8 mouse cellular contexts compared by ENCODE assay signal in the genomic region with DNA sequence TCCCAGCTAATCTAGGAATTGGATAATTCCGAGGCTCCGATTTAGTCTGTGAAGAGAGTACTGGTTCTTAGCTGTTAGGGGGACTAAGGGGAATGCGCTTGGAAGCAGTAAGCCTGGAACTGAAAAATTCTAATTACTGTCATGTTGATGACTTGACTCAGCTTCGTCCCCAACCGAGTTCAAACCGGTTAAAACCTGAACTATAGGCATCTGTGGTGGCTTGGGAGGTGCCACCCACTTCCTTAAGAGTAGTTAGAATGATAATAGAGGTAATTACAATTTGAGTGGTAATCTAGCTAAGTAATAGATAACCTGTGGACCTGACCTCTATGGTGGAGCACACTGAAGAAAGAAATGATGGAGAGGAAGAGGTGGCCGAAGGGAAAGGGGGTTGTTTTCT. TPM values are rescaled to one million over a fixed set of nuclear protein-coding genes. Genes with fewer than 3 reads are reported as not detected.
DNase-seq lines count a peak whose midpoint lies in the region; ATAC-seq lines count a peak whose summit lies in the region.

No protein-coding gene starts in this region.

- H3K27me3 ChIP-seq in lung, embryonic 16.5 days (ENCODE audit: control insufficient read depth, insufficient read depth, low read depth, low read length) = no peaks in the 10 kb centered on the region
- no peaks in the 10 kb centered on the region for H3K27me3 ChIP-seq in limb, embryonic 11.5 days (ENCODE audit: control insufficient read depth, insufficient read depth, low read length)
- H3K27me3 ChIP-seq in splenic B cell, adult 2 months (ENCODE audit: control insufficient read depth, insufficient read depth, low read length, poor library complexity, severe bottlenecking) = no peaks in the 10 kb centered on the region

- H3K36me3 ChIP-seq in lung, embryonic 16.5 days (ENCODE audit: control insufficient read depth, insufficient read depth, low read length) = peaks cover 4% of the 10 kb centered on the region; the same call in 1 of the 2 replicates
- H3K36me3 ChIP-seq in limb, embryonic 11.5 days (ENCODE audit: control insufficient read depth, insufficient read depth, low read length) = no peaks in the 10 kb centered on the region
- no peaks in the 10 kb centered on the region for H3K36me3 ChIP-seq in splenic B cell, adult 2 months (ENCODE audit: control insufficient read depth, insufficient read depth, low read length, poor library complexity, severe bottlenecking)

- H3K4me2 ChIP-seq in lung, embryonic 16.5 days (ENCODE audit: low read depth, low read length) = peak overlapping the region; percentile 76
- H3K4me2 ChIP-seq in limb, embryonic 11.5 days (ENCODE audit: low read depth, severe bottlenecking) = peak overlapping the region; percentile 68

- peaks cover 6% of the 10 kb centered on the region for H3K4me1 ChIP-seq in lung, embryonic 16.5 days (replicated peaks; ENCODE audit: control insufficient read depth, insufficient read depth, low read length)
- 0 out of 2 replicates have a peak, but pooled peaks cover 4% of the 10 kb centered on the region for H3K4me1 ChIP-seq in limb, embryonic 11.5 days (ENCODE audit: control insufficient read depth, insufficient read depth, low read length)

- ATAC-seq in lung, embryonic 16.5 days (ENCODE audit: low read depth) = no peak
- no peak for ATAC-seq in limb, embryonic 11.5 days (ENCODE audit: insufficient number of reproducible peaks, low FRiP score, low TSS enrichment, low read depth)

- DNase-seq in lung, postnatal 25 days (ENCODE audit: low spot score) = no peak
- DNase-seq in embryo, embryonic 9.5 days (ENCODE audit: extremely low spot score) = peak; percentile 22
- DNase-seq in limb, embryonic 11.5 days (ENCODE audit: low spot score) = no peak
- DNase-seq in splenic B cell, adult 2 months (ENCODE audit: low read depth, low spot score) = peak; percentile 17
- no peak for DNase-seq in frontal cortex, postnatal 10 days (ENCODE audit: low spot score in 2 of 2)
- no peak for DNase-seq in kidney, postnatal 4 days
- DNase-seq in layer of hippocampus, adult 9-10 months (ENCODE audit: low spot score) = no peak

- H3K9ac ChIP-seq in lung, embryonic 16.5 days (ENCODE audit: low read length) = no peak overlapping the region
- no peak overlapping the region; the same call in 1 of the 2 replicates for H3K9ac ChIP-seq in limb, embryonic 11.5 days (ENCODE audit: low read length)

- no peaks in the 10 kb centered on the region for H3K9me3 ChIP-seq in lung, embryonic 16.5 days (ENCODE audit: control insufficient read depth, low read length)
- H3K9me3 ChIP-seq in limb, embryonic 11.5 days (ENCODE audit: control insufficient read depth, low read length) = no peaks in the 10 kb centered on the region

- 34% methylated on average over 7 of the region's 7 CpGs for WGBS in lung, embryonic 16.5 days
- WGBS in limb, embryonic 11.5 days = 21% methylated on average over 7 of the region's 7 CpGs

- no peak overlapping the region for H3K27ac ChIP-seq in lung, embryonic 16.5 days (ENCODE audit: low read length)
- no peak overlapping the region for H3K27ac ChIP-seq in limb, embryonic 11.5 days (replicated peaks; ENCODE audit: low read depth, low read length)

- H3K4me3 ChIP-seq in lung, embryonic 16.5 days (ENCODE audit: low read length) = peak overlapping the region; percentile 94
- H3K4me3 ChIP-seq in limb, embryonic 11.5 days (ENCODE audit: low read depth, low read length) = peak overlapping the region; percentile 83; the same call in 1 of the 2 replicates

RNA-seq across cellular contexts. Expression of a gene that starts 1.5 kb away (rescaled TPM):
- polyA plus RNA-seq in lung, embryonic 16.5 days (2015; fragmentation: Nextera tagmentation; extraction: Ambion mirVana) = 12.5 and 13.3 TPM in 2 replicates
- polyA plus RNA-seq in limb, embryonic 11.5 days (2014; fragmentation: Nextera tagmentation; extraction: Ambion mirVana) = 9.6 and 12.2 TPM in 2 replicates

RNA-seq across cellular contexts. Expression of a gene that starts 1.6 kb away (rescaled TPM):
- polyA plus RNA-seq in lung, embryonic 16.5 days (2015; fragmentation: Nextera tagmentation; extraction: Ambion mirVana) = 40.3 and 43.2 TPM in 2 replicates
- 83.1 and 87.1 TPM in 2 replicates for polyA plus RNA-seq in limb, embryonic 11.5 days (2014; fragmentation: Nextera tagmentation; extraction: Ambion mirVana)

RNA-seq across cellular contexts. Expression of a gene that starts 56.2 kb away (rescaled TPM):
- 3.7 and 4.3 TPM in 2 replicates for polyA plus RNA-seq in lung, embryonic 16.5 days (2015; fragmentation: Nextera tagmentation; extraction: Ambion mirVana)
- 7.3 and 8.3 TPM in 2 replicates for polyA plus RNA-seq in limb, embryonic 11.5 days (2014; fragmentation: Nextera tagmentation; extraction: Ambion mirVana)

Comparison
In these comparisons a context has a peak if more than half of its experiments do, and no peak if none do; other contexts are left out.
1. DNase-seq: peak in embryo, embryonic 9.5 days (single experiment) and splenic B cell, adult 2 months (single experiment); none in lung, postnatal 25 days (single experiment), limb, embryonic 11.5 days (single experiment), frontal cortex, postnatal 10 days (0 of 2), kidney, postnatal 4 days (0 of 2) and layer of hippocampus, adult 9-10 months (single experiment).